Mouse (Mus musculus): ENCODE measurements around the gene Pbx1.
A peak's percentile ranks its signal among the peaks of the same experiment; 100 is the strongest.

The Pbx1 gene

GRCm38 (mm10) chr1:168307275-168308182 lies 124.5 kb downstream of the Pbx1 start:
- no peak for DNase-seq (ENCODE audit: low spot score in 2 of 2)

GRCm38 (mm10) chr1:168300505-168300904 lies 131.6 kb downstream of the Pbx1 start:
- no peak for DNase-seq (ENCODE audit: low spot score in 2 of 2)

GRCm38 (mm10) chr1:168299928-168300365 lies 132.1 kb downstream of the Pbx1 start:
- no peak for DNase-seq (ENCODE audit: low spot score in 2 of 2)

- DNase-seq (ENCODE audit: low spot score in 2 of 2): no peak
These were observed 132.9 kb downstream of the Pbx1 start for GRCm38 (mm10) chr1:168299181-168299580.

GRCm38 (mm10) chr1:168296290-168296689 lies 135.8 kb downstream of the Pbx1 start:
- no peak for DNase-seq (ENCODE audit: low spot score in 2 of 2)

- DNase-seq (ENCODE audit: low spot score in 2 of 2): no peak
These were observed 136.3 kb downstream of the Pbx1 start for GRCm38 (mm10) chr1:168295782-168296181.

- DNase-seq (ENCODE audit: low spot score in 2 of 2): no peak
These were observed 138.4 kb downstream of the Pbx1 start for GRCm38 (mm10) chr1:168293673-168294072.

- no peak for DNase-seq (ENCODE audit: low spot score in 2 of 2)
These were observed 140.0 kb downstream of the Pbx1 start for GRCm38 (mm10) chr1:168292106-168292505.

GRCm38 (mm10) chr1:168291643-168292040 lies 140.4 kb downstream of the Pbx1 start:
- no peak for DNase-seq (ENCODE audit: low spot score in 2 of 2)

- DNase-seq (ENCODE audit: low spot score in 2 of 2): peak; percentile 60 to 69
These were observed 140.9 kb downstream of the Pbx1 start for GRCm38 (mm10) chr1:168291001-168291642.

- no peak for DNase-seq (ENCODE audit: low spot score in 2 of 2)
These were observed 141.7 kb downstream of the Pbx1 start for GRCm38 (mm10) chr1:168290236-168290985.

- DNase-seq (ENCODE audit: low spot score in 2 of 2): peak in 1 of 2 experiments; percentile 43
These were observed 143.1 kb downstream of the Pbx1 start for GRCm38 (mm10) chr1:168288891-168289545.

- peak; percentile 53 to 64 for DNase-seq (ENCODE audit: low spot score in 2 of 2)
These were observed 144.1 kb downstream of the Pbx1 start for GRCm38 (mm10) chr1:168287843-168288591.

GRCm38 (mm10) chr1:168286862-168287650 lies 145.0 kb downstream of the Pbx1 start:
- no peak for DNase-seq (ENCODE audit: low spot score in 2 of 2)

GRCm38 (mm10) chr1:168284566-168285141 lies 147.4 kb downstream of the Pbx1 start:
- DNase-seq (ENCODE audit: low spot score in 2 of 2): no peak

- DNase-seq (ENCODE audit: low spot score in 2 of 2): no peak
These were observed 148.1 kb downstream of the Pbx1 start for GRCm38 (mm10) chr1:168283841-168284565.

- no peak for DNase-seq (ENCODE audit: low spot score in 2 of 2)
These were observed 148.6 kb downstream of the Pbx1 start for GRCm38 (mm10) chr1:168283421-168283820.

- no peak for DNase-seq (ENCODE audit: low spot score in 2 of 2)
These were observed 156.4 kb downstream of the Pbx1 start for GRCm38 (mm10) chr1:168275678-168276077.

- DNase-seq (ENCODE audit: low spot score in 2 of 2): no peak
These were observed 157.8 kb downstream of the Pbx1 start for GRCm38 (mm10) chr1:168274296-168274695.
